Mouse (Mus musculus) G1E (cell line): ENCODE results near the gene Mvp. TPM values are rescaled to one million over a fixed set of nuclear protein-coding genes. Genes with fewer than 3 reads are reported as not detected.

Experiments
- ATAC-seq: 2 replicates; pipeline ENCODE4 v1.8.0; 2016; ENCODE audit warnings: mild to moderate bottlenecking; ENCODE audit not compliant: insufficient number of reproducible peaks, poor library complexity, low FRiP score, severe bottlenecking; ENCODE audit errors: extremely low read depth
- DNase-seq: peaks from one replicate; pipeline ENCODE4 v3.0.0; 2012; ENCODE audit warnings: low spot score
- H3K27me3 ChIP-seq: 2 replicates; pipeline ENCODE4 v1.6.1; 2012; ENCODE audit warnings: mild to moderate bottlenecking, low read length, inconsistent platforms; ENCODE audit not compliant: insufficient read depth
- H3K36me3 ChIP-seq: replicated peaks from 2 replicates; pipeline ENCODE3; 2012; ENCODE audit warnings: mild to moderate bottlenecking, inconsistent platforms
- H3K4me1 ChIP-seq: 2 replicates; pipeline ENCODE4 v1.6.1; 2012; ENCODE audit warnings: low read depth, low read length, inconsistent platforms, mixed read lengths; ENCODE audit not compliant: insufficient read depth
- H3K4me3 ChIP-seq: 2 replicates; pipeline ENCODE4 v1.5.1; 2012; ENCODE audit warnings: low read depth, mild to moderate bottlenecking, inconsistent platforms, low read length, moderate library complexity, mixed read lengths
- H3K9me3 ChIP-seq: replicated peaks from 2 replicates; pipeline ENCODE4 v1.6.1; 2012; ENCODE audit warnings: inconsistent platforms
- CTCF ChIP-seq: IDR thresholded peaks from 2 replicates; pipeline ENCODE4 v1.5.1; 2012; ENCODE audit warnings: low read depth, low read length, inconsistent platforms, mixed read lengths
- GATA1 ChIP-seq: IDR thresholded peaks from 2 replicates; pipeline ENCODE4 v1.6.1; 2012; ENCODE audit warnings: borderline replicate concordance, low read length, inconsistent platforms, mixed read lengths
- GATA2 ChIP-seq: IDR thresholded peaks from 2 replicates; pipeline ENCODE4 v1.6.1; 2012; ENCODE audit warnings: low read depth, low read length, inconsistent platforms, borderline replicate concordance
- POLR2AphosphoS5 ChIP-seq: IDR thresholded peaks from 2 replicates; pipeline ENCODE4 v1.6.1; 2012; ENCODE audit warnings: low read depth, low read length, inconsistent platforms; ENCODE audit not compliant: insufficient replicate concordance
- TAL1 ChIP-seq: conservative IDR thresholded peaks from 2 replicates; pipeline ENCODE4 v1.6.1; 2012; ENCODE audit warnings: low read depth, low read length, inconsistent platforms, mixed read lengths
- polyA plus RNA-seq: library from polyadenylated mRNA; stranded (reverse); fragments of >175 nt; gene quantifications from 2 replicates; pipeline ENCODE4 v1.2.3, GENCODE M21; 2012
- total RNA-seq, 2 experiments: library from RNA; stranded (forward) in 1 of 2; stranded (reverse) in 1 of 2; fragments of 200-1000 nt in 1 of 2; fragments of >200 nt in 1 of 2; fragmentation: Nextera tagmentation in 1 of 2; gene quantifications; 2 replicates each; pipeline ENCODE4 v1.2.3; 2014 to 2017

The Mvp gene
- total and polyA plus RNA-seq, 3 experiments, result 10.6 to 22.8 (median 13.7) TPM

DNA sequence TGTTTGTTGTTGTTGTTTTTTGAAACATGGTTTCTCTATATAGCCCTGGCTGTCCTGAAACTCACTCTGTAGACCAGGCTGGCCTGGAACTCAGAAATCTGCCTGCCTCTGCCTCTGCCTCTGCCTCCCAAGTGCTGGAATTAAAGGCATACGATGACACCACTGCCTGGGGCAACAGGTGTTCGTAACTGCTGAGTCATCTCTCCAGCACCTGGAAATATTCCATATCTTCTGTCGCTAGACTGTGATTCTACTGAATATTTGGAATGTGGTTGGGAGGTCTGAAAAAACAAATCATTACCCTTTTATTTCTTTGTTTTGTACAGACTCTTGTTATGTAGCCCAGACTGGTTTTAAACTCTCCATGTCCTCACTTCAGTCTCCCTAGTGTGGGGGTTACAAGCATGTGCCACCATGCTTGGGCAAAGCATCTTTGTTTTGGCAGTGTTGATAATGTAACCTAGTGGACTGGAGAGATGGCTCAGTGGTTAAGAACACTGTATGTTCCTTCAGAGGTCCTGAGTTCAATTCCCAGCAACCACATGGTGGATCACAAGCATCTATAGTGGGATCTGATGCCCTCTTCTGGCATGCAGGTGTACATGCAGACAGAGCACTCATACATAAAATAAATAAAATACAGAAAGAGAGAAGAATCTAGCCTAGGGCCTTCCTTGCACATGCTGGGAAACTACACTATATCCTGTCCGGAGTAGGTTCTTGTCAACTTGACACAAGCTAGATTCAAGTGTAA lies 10.1 kb downstream of the Mvp start:
- no peak for TF ChIP-seq GATA1
- ATAC-seq, result no peak
- no peak overlapping the region for H3K4me3 ChIP-seq
- peaks cover 31% of the 10 kb centered on the region for H3K36me3 ChIP-seq
- peaks cover 35% of the 10 kb centered on the region for H3K4me1 ChIP-seq
- H3K9me3 ChIP-seq, result no peaks in the 10 kb centered on the region
- no peak for DNase-seq
- no peaks in the 10 kb centered on the region for H3K27me3 ChIP-seq

DNA sequence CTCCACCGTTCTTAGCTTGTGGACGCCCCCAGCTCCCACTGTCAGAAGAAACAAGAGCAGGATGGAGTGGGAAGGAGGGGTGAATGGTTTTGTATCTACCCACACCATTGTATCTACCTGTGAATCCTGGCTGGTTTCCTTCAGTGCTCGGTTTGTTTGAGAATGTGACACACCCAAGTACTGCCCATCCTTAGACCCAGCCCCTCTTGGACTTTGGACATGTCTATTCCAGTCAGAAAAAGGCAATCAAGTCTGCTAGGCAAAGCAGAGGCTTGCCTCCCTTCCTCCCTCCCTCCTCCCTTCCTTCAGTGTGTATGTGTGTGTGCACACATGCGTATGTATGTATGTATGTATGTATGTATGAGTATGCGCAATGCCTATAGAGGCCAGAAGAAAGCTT lies 10.8 kb downstream of the Mvp start:
- no peak for DNase-seq
- Histone ChIP-seq H3K9me3 (no peaks in the 10 kb centered on the region), H3K4me3 (no peak overlapping the region), H3K4me1 (peaks cover 29% of the 10 kb centered on the region), H3K27me3 (no peaks in the 10 kb centered on the region), H3K36me3 (peaks cover 30% of the 10 kb centered on the region)
- TF ChIP-seq POLR2AphosphoS5, result no peak
- TF ChIP-seq GATA2, result no peak
- TF ChIP-seq GATA1, result no peak
- TF ChIP-seq CTCF, result no peak
- TF ChIP-seq TAL1, result no peak
- no peak for ATAC-seq

- no peaks in the 10 kb centered on the region for H3K27me3 ChIP-seq
- peaks cover 7% of the 10 kb centered on the region for H3K4me1 ChIP-seq
- no peak for ATAC-seq
- H3K4me3 ChIP-seq, result no peak overlapping the region
- peaks cover 53% of the 10 kb centered on the region for H3K36me3 ChIP-seq
- no peak for DNase-seq
- H3K9me3 ChIP-seq, result peaks cover 4% of the 10 kb centered on the region
- no peak for TF ChIP-seq CTCF
- no peak for TF ChIP-seq TAL1
- TF ChIP-seq POLR2AphosphoS5, result no peak
Measured at GRCm38 (mm10) chr7:126999568-126999967, 14.9 kb downstream of the Mvp start.

GRCm38 (mm10) chr7:126996449-126996848 lies 18.0 kb downstream of the Mvp start:
- DNase-seq (no peak), ATAC-seq (no peak)
- H3K4me3 ChIP-seq, result no peak overlapping the region
- no peaks in the 10 kb centered on the region; the same call in 1 of the 2 replicates for H3K27me3 ChIP-seq
- peaks cover 4% of the 10 kb centered on the region for H3K9me3 ChIP-seq
- peaks cover 61% of the 10 kb centered on the region for H3K36me3 ChIP-seq
- TF ChIP-seq CTCF, result no peak
- TF ChIP-seq TAL1, result no peak
- no peak for TF ChIP-seq GATA1
- TF ChIP-seq POLR2AphosphoS5, result no peak
- TF ChIP-seq GATA2, result no peak
- H3K4me1 ChIP-seq, result peaks cover 3% of the 10 kb centered on the region; the same call in 1 of the 2 replicates

DNA sequence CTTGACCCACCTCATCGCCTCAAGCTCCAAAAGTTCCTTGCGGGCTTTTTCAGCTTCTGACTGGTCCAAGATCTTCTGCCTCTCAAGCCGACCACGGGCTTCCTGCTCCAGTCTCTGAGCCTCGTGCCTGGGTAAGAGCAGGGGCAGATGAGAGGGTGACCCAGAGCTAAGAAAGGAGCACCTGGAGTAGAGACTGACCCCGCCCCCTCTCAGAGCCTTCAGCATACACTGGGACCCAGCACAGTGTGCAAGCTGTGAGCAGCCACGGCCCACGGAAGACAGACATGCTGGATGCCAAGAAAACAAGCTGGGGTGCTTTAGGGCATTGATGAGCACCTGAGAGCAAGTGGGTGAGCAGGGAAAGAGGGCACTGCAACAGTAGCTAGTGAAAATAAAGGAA lies 25.6 kb downstream of the Mvp start:
- Histone ChIP-seq H3K36me3 (peaks cover 45% of the 10 kb centered on the region), H3K27me3 (no peaks in the 10 kb centered on the region; the same call in 1 of the 2 replicates), H3K4me3 (no peak overlapping the region), H3K9me3 (no peaks in the 10 kb centered on the region), H3K4me1 (no peaks in the 10 kb centered on the region)
- ATAC-seq (no peak), DNase-seq (no peak)
- TF ChIP-seq CTCF (no peak), GATA1 (no peak), TAL1 (no peak), GATA2 (no peak), POLR2AphosphoS5 (no peak)

DNA sequence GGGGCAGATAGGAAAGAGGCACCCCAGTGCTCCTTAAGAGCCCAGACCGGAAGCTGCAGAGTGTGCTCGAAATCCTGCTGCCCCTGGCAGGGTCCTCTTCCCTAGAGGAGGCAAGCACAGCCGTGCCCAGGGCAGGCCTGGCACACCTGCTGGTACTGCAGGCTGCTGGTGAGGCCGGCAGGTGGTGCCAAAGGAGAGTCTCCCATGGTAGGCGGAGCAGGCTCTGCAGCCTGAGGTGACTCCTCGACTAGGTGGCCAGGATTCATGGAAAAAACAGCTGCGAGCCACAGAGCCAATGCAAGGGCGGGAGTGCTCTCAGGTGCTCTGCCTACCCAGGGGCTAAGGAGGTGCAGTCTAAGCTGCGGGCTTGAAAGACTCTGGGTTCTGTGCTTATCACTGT lies 28.1 kb downstream of the Mvp start:
- Histone ChIP-seq H3K4me3 (no peak overlapping the region), H3K4me1 (peaks cover 14% of the 10 kb centered on the region), H3K9me3 (no peaks in the 10 kb centered on the region), H3K27me3 (no peaks in the 10 kb centered on the region; the same call in 1 of the 2 replicates), H3K36me3 (peaks cover 50% of the 10 kb centered on the region)
- ATAC-seq (no peak), DNase-seq (no peak)
- TF ChIP-seq CTCF, result no peak
- no peak for TF ChIP-seq GATA1
- no peak for TF ChIP-seq TAL1
